Mouse (Mus musculus) MEL (cell line): ENCODE measurements around the gene Epb41l1.

Experiments used
- CTCF ChIP-seq, 3 experiments: IDR thresholded peaks in 2 of 3; conservative IDR thresholded peaks in 1 of 3; 2 replicates each; pipeline ENCODE4 v1.5.1; 2011 to 2012; ENCODE audit warnings: low read length in 3 of 3, low read depth in 2 of 3, mild to moderate bottlenecking in 2 of 3, improper control_type of control experiment in 1 of 3, inconsistent platforms in 1 of 3, mixed read lengths in 1 of 3, moderate library complexity in 1 of 3; ENCODE audit not compliant: control insufficient read depth in 1 of 3, insufficient read depth in 1 of 3, poor library complexity in 1 of 3, severe bottlenecking in 1 of 3
- EP300 ChIP-seq, 2 experiments: IDR thresholded peaks; 2 replicates each; pipeline ENCODE4 v1.6.1; 2011; ENCODE audit warnings: improper control_type of control experiment in 2 of 2, low read length in 2 of 2, low read depth in 1 of 2, mild to moderate bottlenecking in 1 of 2
- GATA1 ChIP-seq: IDR thresholded peaks from 2 replicates; pipeline ENCODE4 v1.6.1; 2011; ENCODE audit warnings: low read depth, low read length, improper control_type of control experiment
- USF1 ChIP-seq: IDR thresholded peaks from 2 replicates; pipeline ENCODE4 v1.6.1; 2014; ENCODE audit warnings: low read depth, mild to moderate bottlenecking, inconsistent platforms, low read length, improper control_type of control experiment, moderate library complexity

DNA sequence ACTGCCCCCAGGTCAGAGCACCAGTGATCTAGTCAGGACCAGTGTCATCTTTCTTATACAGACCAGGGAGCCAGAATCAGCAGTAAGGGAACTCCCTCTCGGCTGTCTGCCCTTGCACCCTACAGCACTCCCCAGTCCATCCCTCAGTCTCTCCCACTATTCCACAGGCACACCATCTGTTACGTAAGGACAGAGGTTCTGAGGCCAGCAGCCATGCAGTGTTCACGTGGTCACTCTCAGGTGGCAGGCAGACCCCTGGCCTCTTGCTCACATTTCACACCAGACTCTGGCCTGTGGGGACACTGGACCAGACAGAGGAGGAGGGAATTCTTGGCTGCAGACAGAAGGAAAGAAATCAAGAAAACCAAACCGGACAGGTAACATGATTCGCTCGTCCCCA lies 150.8 kb downstream of the Epb41l1 start:
- no peak for TF ChIP-seq GATA1
- no peak for TF ChIP-seq EP300 (IDR thresholded peaks at IDR 0.05; ENCODE audit: low read depth in 1 of 2, low read length in 2 of 2)
- no peak for TF ChIP-seq CTCF (IDR thresholded peaks at IDR 0.05 in 2 of 3, conservative IDR thresholded peaks at IDR 0.05 in 1 of 3; ENCODE audit: control insufficient read depth in 1 of 3, insufficient read depth in 1 of 3, low read depth in 2 of 3, low read length in 3 of 3, poor library complexity in 1 of 3, severe bottlenecking in 1 of 3)
- TF ChIP-seq USF1: no peak
